Mouse (Mus musculus) bone marrow macrophage, adult 2 months (primary cell): ENCODE results near the gene Gpr61.

Source experiments
- CTCF ChIP-seq: IDR thresholded peaks from 2 replicates; pipeline ENCODE4 v1.5.1; 2012; ENCODE audit warnings: low read depth, mild to moderate bottlenecking, low read length, moderate library complexity
- POLR2A ChIP-seq: IDR thresholded peaks from 2 replicates; pipeline ENCODE4 v1.6.1; 2012; ENCODE audit warnings: mild to moderate bottlenecking, low read depth, low read length, borderline replicate concordance

- TF ChIP-seq CTCF (no peak), POLR2A (no peak)
These were observed 41.4 kb upstream of the Gpr61 start for GRCm38 (mm10) chr3:108195941-108196590.
